Mouse (Mus musculus): ENCODE data around the gene 4930524B15Rik. TPM values are rescaled to one million over a fixed set of nuclear protein-coding genes. Genes with fewer than 3 reads are reported as not detected.

4930524B15Rik gene
- total and polyA plus RNA-seq, 3 experiments: not detected

Other genes with a start within 250 kb of the 4930524B15Rik start
- gene Cpeb4, start 93.4 kb upstream of the 4930524B15Rik start, total RNA-seq (2021): 100 to 1,000 TPM in 1 of 2 experiments, 10 to 100 TPM in 1; 70.1 to 200 TPM
- 6.8 and 12.3 TPM in 2 replicates for gene Cpeb4, start 93.4 kb upstream of the 4930524B15Rik start, polyA plus RNA-seq (2012; rRNA removed)
- gene Nsg2, start 34.9 kb downstream of the 4930524B15Rik start, total RNA-seq (2021): 10 to 100 TPM; 26.5 to 42.6 TPM
- 10.9 and 15.4 TPM in 2 replicates for gene Nsg2, start 34.9 kb downstream of the 4930524B15Rik start, polyA plus RNA-seq (2012; rRNA removed)
- gene Il9r, start 234.7 kb downstream of the 4930524B15Rik start, total RNA-seq (2021): under 1 TPM; 0.26 to 0.31 TPM
- gene Il9r, start 234.7 kb downstream of the 4930524B15Rik start, polyA plus RNA-seq (2012; rRNA removed): 0.69 TPM in 1 of 2 replicates, not detected in the other
- 10 to 100 TPM in 1 of 2 experiments, 1 to 10 TPM in 1; 9.8 to 15.5 TPM for gene Snrnp25, start 239.8 kb downstream of the 4930524B15Rik start, total RNA-seq (2021)
- gene Snrnp25, start 239.8 kb downstream of the 4930524B15Rik start, polyA plus RNA-seq (2012; rRNA removed): 7.2 and 7.8 TPM in 2 replicates